Comparison of ENCODE assay signal across 29 mouse cellular contexts in genomic region chr2:37850626-37851025, GRCm38 (mm10).
DNase-seq lines count a peak whose midpoint lies in the region; ATAC-seq and TF ChIP-seq lines count a peak whose summit lies in the region.
"Had no signal": no experiment of that assay in that cellular context is flagged by ENCODE, and none has a peak within 500 bp of the region (broad histone marks: within the 10 kb centered on the region; RNA-seq: fewer than 3 reads in every experiment).

No protein-coding gene starts in this region.

- no peak for DNase-seq in heart, adult 9 months (ENCODE audit: low spot score in 2 of 2)
- no peak for DNase-seq in hindbrain, postnatal 0 days (ENCODE audit: low spot score)
- DNase-seq in midbrain, postnatal 0 days (ENCODE audit: low spot score) = no peak
- no peak for DNase-seq in stomach, postnatal 0 days (ENCODE audit: low spot score)
- no peak for DNase-seq in gastrocnemius, adult 8-10 months (ENCODE audit: low spot score in 2 of 2)
- DNase-seq: adrenal gland, postnatal 14 days; cerebellum, adult 11 months; cerebellum, adult 9-11 months; forebrain, postnatal 0 days; gastrocnemius, postnatal 25 days; heart, adult 2 months; heart, postnatal 14 days; kidney, adult 8-10 months; kidney, postnatal 14 days; liver; lung, postnatal 10 days; retina, postnatal 1 day; right cerebral cortex, postnatal 25 days; spleen, adult 18-20 months; thymus, postnatal 25 days had no signal

- no peaks in the 10 kb centered on the region for H3K9me3 ChIP-seq in heart, embryonic 13.5 days
- no peaks in the 10 kb centered on the region for H3K9me3 ChIP-seq in hindbrain, embryonic 16.5 days (ENCODE audit: control insufficient read depth, low read length)
- no peaks in the 10 kb centered on the region for H3K9me3 ChIP-seq in hindbrain, postnatal 0 days (ENCODE audit: low read length)
- H3K9me3 ChIP-seq in midbrain, embryonic 15.5 days = no peaks in the 10 kb centered on the region
- no peaks in the 10 kb centered on the region for H3K9me3 ChIP-seq in midbrain, postnatal 0 days (ENCODE audit: low read length)
- H3K9me3 ChIP-seq in stomach, postnatal 0 days (ENCODE audit: control insufficient read depth, low read length) = no peaks in the 10 kb centered on the region
- H3K9me3 ChIP-seq: embryonic facial prominence, embryonic 12.5 days; limb, embryonic 10.5 days; liver, embryonic 15.5 days; megakaryocyte, embryonic 14.5 days had no signal

- H3K36me3 ChIP-seq in heart, embryonic 13.5 days = no peaks in the 10 kb centered on the region
- no peaks in the 10 kb centered on the region for H3K36me3 ChIP-seq in hindbrain, embryonic 16.5 days (ENCODE audit: control insufficient read depth, insufficient read depth, low read length)
- H3K36me3 ChIP-seq in hindbrain, postnatal 0 days (ENCODE audit: insufficient read depth, low read length) = no peaks in the 10 kb centered on the region
- H3K36me3 ChIP-seq in midbrain, embryonic 15.5 days (replicated peaks) = no peaks in the 10 kb centered on the region
- H3K36me3 ChIP-seq in midbrain, postnatal 0 days (ENCODE audit: insufficient read depth, low read length) = no peaks in the 10 kb centered on the region
- no peaks in the 10 kb centered on the region; the same call in 1 of the 2 replicates for H3K36me3 ChIP-seq in stomach, postnatal 0 days (ENCODE audit: control insufficient read depth, insufficient read depth, low read length)
- H3K36me3 ChIP-seq: embryonic facial prominence, embryonic 12.5 days; liver, embryonic 15.5 days had no signal

- H3K4me1 ChIP-seq in heart, embryonic 13.5 days = peaks cover 23% of the 10 kb centered on the region
- no peaks in the 10 kb centered on the region; the same call in 1 of the 2 replicates for H3K4me1 ChIP-seq in hindbrain, embryonic 16.5 days (ENCODE audit: control insufficient read depth, insufficient read depth, low read depth, low read length)
- H3K4me1 ChIP-seq in hindbrain, postnatal 0 days (ENCODE audit: insufficient read depth, low read length) = no peaks in the 10 kb centered on the region
- peaks cover 3% of the 10 kb centered on the region; the same call in 1 of the 2 replicates for H3K4me1 ChIP-seq in midbrain, embryonic 15.5 days
- H3K4me1 ChIP-seq in midbrain, postnatal 0 days (ENCODE audit: insufficient read depth, low read length) = no peaks in the 10 kb centered on the region
- no peaks in the 10 kb centered on the region for H3K4me1 ChIP-seq in stomach, postnatal 0 days (replicated peaks; ENCODE audit: control insufficient read depth, insufficient read depth)
- H3K4me1 ChIP-seq: liver, embryonic 15.5 days had no signal

- H3K27ac ChIP-seq in heart, embryonic 13.5 days (replicated peaks) = peak overlapping the region; percentile 36; the same call in 1 of the 2 replicates
- H3K27ac ChIP-seq in hindbrain, embryonic 16.5 days (ENCODE audit: low read depth, low read length) = no peak overlapping the region
- no peak overlapping the region for H3K27ac ChIP-seq in hindbrain, postnatal 0 days
- H3K27ac ChIP-seq in midbrain, embryonic 15.5 days = no peak overlapping the region
- no peak overlapping the region for H3K27ac ChIP-seq in midbrain, postnatal 0 days (ENCODE audit: low read depth, low read length)
- H3K27ac ChIP-seq in stomach, postnatal 0 days (replicated peaks) = no peak overlapping the region
- H3K27ac ChIP-seq: embryonic facial prominence, embryonic 12.5 days; heart, adult 2 months; limb, embryonic 10.5 days; liver, embryonic 15.5 days had no signal

- H3K27me3 ChIP-seq in heart, embryonic 13.5 days (replicated peaks) = no peaks in the 10 kb centered on the region
- H3K27me3 ChIP-seq in hindbrain, embryonic 16.5 days (replicated peaks; ENCODE audit: control insufficient read depth, insufficient read depth, low read length) = no peaks in the 10 kb centered on the region
- H3K27me3 ChIP-seq in hindbrain, postnatal 0 days (ENCODE audit: insufficient read depth, low read length) = no peaks in the 10 kb centered on the region
- H3K27me3 ChIP-seq in midbrain, embryonic 15.5 days (replicated peaks) = no peaks in the 10 kb centered on the region
- H3K27me3 ChIP-seq in midbrain, postnatal 0 days (ENCODE audit: insufficient read depth, low read length) = no peaks in the 10 kb centered on the region
- no peaks in the 10 kb centered on the region for H3K27me3 ChIP-seq in stomach, postnatal 0 days (ENCODE audit: control insufficient read depth, insufficient read depth, low read length)
- H3K27me3 ChIP-seq: embryonic facial prominence, embryonic 12.5 days; liver, embryonic 15.5 days; megakaryocyte, embryonic 14.5 days had no signal

- TF ChIP-seq EP300 in stomach, postnatal 0 days (optimal IDR thresholded peaks at IDR 0.05) = no peak

- no peak for TF ChIP-seq CTCF in hindbrain, postnatal 0 days (IDR thresholded peaks at IDR 0.05; ENCODE audit: low read depth)
- no peak for TF ChIP-seq CTCF in midbrain, postnatal 0 days (IDR thresholded peaks at IDR 0.05)
- no peak for TF ChIP-seq CTCF in stomach, postnatal 0 days (IDR thresholded peaks at IDR 0.05; ENCODE audit: low read depth)

- no peak overlapping the region; the same call in 1 of the 2 replicates for H3K4me2 ChIP-seq in heart, embryonic 13.5 days
- no peak overlapping the region for H3K4me2 ChIP-seq in hindbrain, embryonic 16.5 days (ENCODE audit: low read length)
- no peak overlapping the region for H3K4me2 ChIP-seq in hindbrain, postnatal 0 days (ENCODE audit: low read depth, low read length)
- no peak overlapping the region for H3K4me2 ChIP-seq in midbrain, embryonic 15.5 days
- no peak overlapping the region for H3K4me2 ChIP-seq in midbrain, postnatal 0 days (ENCODE audit: low read depth, low read length, poor library complexity, severe bottlenecking)
- H3K4me2 ChIP-seq in stomach, postnatal 0 days (replicated peaks; ENCODE audit: low read depth) = no peak overlapping the region
- H3K4me2 ChIP-seq: embryonic facial prominence, embryonic 12.5 days; liver, embryonic 15.5 days had no signal

- WGBS in heart, embryonic 13.5 days = 55% methylated on average over 1 of the region's 1 CpGs
- 73% methylated on average over 1 of the region's 1 CpGs for WGBS in hindbrain, embryonic 16.5 days
- WGBS in hindbrain, postnatal 0 days = 89% methylated on average over 1 of the region's 1 CpGs
- WGBS in midbrain, embryonic 15.5 days = 85% methylated on average over 1 of the region's 1 CpGs
- WGBS in midbrain, postnatal 0 days = 91% methylated on average over 1 of the region's 1 CpGs
- 57% methylated on average over 1 of the region's 1 CpGs for WGBS in stomach, postnatal 0 days

- no peak for ATAC-seq in heart, embryonic 13.5 days (ENCODE audit: extremely low read depth, insufficient number of reproducible peaks, low FRiP score, low TSS enrichment)
- peak; percentile 49; the same call in 1 of the 2 replicates for ATAC-seq in hindbrain, embryonic 16.5 days
- ATAC-seq in hindbrain, postnatal 0 days = no peak
- ATAC-seq in midbrain, embryonic 15.5 days (replicated peaks) = peak; percentile 51
- no peak for ATAC-seq in midbrain, postnatal 0 days (ENCODE audit: low FRiP score)
- peak; percentile 68; the same call in 1 of the 2 replicates for ATAC-seq in stomach, postnatal 0 days (ENCODE audit: low FRiP score, low TSS enrichment)
- ATAC-seq: CD4-positive, CD25-positive, alpha-beta regulatory T cell, adult 4 months; forebrain, postnatal 0 days; inflammation-experienced regulatory T-cells, adult 6 months had no signal

- no peak overlapping the region for H3K4me3 ChIP-seq in heart, embryonic 13.5 days
- H3K4me3 ChIP-seq in hindbrain, embryonic 16.5 days (ENCODE audit: low read length) = no peak overlapping the region
- H3K4me3 ChIP-seq in hindbrain, postnatal 0 days (ENCODE audit: low read length) = no peak overlapping the region
- no peak overlapping the region for H3K4me3 ChIP-seq in midbrain, embryonic 15.5 days
- H3K4me3 ChIP-seq in midbrain, postnatal 0 days (ENCODE audit: low read depth, low read length) = no peak overlapping the region
- H3K4me3 ChIP-seq in stomach, postnatal 0 days (ENCODE audit: low read depth, low read length) = no peak overlapping the region
- H3K4me3 ChIP-seq: embryonic facial prominence, embryonic 12.5 days; heart, adult 2 months; limb, embryonic 10.5 days; liver, embryonic 15.5 days; megakaryocyte, embryonic 14.5 days had no signal

- no peak overlapping the region for H3K9ac ChIP-seq in heart, embryonic 13.5 days
- H3K9ac ChIP-seq in hindbrain, embryonic 16.5 days (ENCODE audit: low read depth, low read length) = no peak overlapping the region
- H3K9ac ChIP-seq in hindbrain, postnatal 0 days (replicated peaks; ENCODE audit: low read length) = no peak overlapping the region
- no peak overlapping the region for H3K9ac ChIP-seq in midbrain, embryonic 15.5 days
- H3K9ac ChIP-seq in midbrain, postnatal 0 days (replicated peaks; ENCODE audit: low read length, poor library complexity, severe bottlenecking) = no peak overlapping the region
- H3K9ac ChIP-seq in stomach, postnatal 0 days (ENCODE audit: low read length) = no peak overlapping the region
- H3K9ac ChIP-seq: embryonic facial prominence, embryonic 12.5 days; forebrain, postnatal 0 days; liver, embryonic 15.5 days had no signal

Comparison
In these comparisons a context has a peak if more than half of its experiments do, and no peak if none do; other contexts are left out.
1. ATAC-seq: peak in hindbrain, embryonic 16.5 days (single experiment), midbrain, embryonic 15.5 days (single experiment) and stomach, postnatal 0 days (single experiment); none in heart, embryonic 13.5 days (single experiment), hindbrain, postnatal 0 days (single experiment) and midbrain, postnatal 0 days (single experiment).